Mouse (Mus musculus) ZHBTc4 (cell line): ENCODE results near the gene Nrxn2.

Experiments used
- DNase-seq: peaks from one replicate; pipeline ENCODE4 v3.0.0-alpha.2; 2011; ENCODE audit warnings: low read depth, low spot score

Nrxn2 gene

DNA sequence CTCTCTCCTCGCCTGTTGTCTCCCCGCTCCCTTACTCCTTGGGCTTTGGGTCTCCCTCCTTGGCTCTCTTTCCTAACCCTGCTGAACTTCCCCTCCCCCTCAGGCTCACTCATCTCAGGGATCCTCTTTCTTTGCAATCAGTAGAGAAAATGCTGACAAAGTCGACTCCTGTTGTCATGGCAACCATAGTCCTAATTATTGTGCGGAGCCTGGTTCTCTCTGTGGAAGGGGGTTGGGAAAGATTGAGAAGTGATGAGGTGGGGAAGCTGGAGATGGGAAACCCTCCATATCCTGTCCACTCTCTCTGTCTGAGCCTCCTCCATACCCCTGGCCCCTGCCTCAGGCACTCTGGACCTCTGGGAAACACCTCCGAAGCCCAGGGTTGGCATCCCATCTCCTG, 100.1 kb downstream of the Nrxn2 start:
- no peak for DNase-seq

DNA sequence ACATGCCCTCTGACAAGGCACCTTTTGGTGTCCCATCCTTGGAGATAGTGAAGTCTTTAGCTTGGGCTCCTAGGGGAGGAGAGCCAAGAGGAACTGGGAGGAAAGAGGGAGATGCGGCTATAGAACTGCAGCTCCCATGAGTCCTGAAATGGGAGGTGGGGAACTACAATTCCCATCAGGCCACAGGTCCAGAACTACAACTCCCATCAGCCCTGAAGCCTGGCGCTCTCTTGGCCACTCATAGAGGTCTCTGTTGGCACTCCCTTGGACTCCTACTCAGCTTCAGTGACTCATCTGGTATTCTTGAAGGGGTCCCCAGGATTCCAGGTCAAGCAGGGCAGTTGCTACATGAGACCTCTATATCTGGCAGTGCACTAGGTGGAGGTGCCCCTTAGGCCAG, 101.0 kb downstream of the Nrxn2 start:
- peak; percentile 68 for DNase-seq

DNA sequence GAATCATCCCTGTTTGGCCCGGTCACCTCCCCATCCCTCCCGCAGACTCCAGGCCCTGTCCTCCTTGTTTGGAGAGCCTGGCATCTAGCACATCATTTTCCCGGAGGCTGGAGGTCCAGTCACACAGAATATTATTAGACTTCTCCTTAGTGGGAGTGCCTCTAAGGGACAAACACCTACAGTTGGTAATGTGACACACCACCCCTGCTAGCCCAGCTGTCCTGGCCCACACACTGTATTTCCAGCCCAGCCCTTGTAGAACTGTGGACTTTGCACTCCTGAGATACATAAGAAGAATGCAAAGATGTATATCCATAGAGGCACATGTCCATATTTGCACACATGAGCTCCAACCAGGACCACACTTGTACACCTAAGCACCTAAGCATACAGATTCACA, 103.1 kb downstream of the Nrxn2 start:
- DNase-seq: no peak

DNA sequence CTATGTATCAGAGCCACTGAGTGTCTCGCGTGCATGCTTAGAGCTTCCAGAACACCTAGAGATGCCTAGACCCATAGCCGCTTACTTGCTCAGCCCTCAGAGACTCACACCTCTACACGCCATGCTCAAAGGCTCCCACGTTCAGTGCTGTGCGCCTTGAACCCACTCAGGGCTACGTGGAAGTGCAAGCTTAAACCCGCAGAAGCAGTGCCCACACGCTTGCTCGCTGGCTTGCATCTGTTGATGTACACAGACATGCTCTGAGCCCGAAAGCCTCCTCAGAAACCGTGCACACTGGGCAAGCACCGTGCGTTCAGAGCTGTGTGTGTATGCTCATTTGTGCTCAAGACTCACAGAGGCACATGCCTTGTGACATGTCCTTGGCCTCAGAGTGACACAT, 103.8 kb downstream of the Nrxn2 start:
- DNase-seq: no peak

DNA sequence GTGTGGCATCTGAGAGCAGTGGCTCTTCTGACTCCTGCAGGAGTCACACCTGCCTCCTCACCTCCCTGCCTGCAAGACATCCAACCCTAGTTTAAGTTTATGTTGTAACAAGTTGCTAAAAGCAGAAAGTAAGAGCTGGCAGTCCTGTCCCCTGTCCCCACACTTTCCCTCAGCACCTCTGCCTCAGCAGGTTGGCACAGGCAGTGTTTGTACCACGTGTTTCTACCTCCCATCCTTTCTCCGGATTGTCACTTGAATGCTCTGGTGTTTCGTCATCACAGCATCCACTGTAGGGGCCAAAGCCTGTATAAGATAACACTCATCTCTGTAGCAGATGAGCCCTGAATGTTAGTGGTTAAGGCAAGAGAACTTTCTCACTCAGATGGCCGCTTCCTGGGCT, 106.5 kb downstream of the Nrxn2 start:
- DNase-seq: no peak

DNA sequence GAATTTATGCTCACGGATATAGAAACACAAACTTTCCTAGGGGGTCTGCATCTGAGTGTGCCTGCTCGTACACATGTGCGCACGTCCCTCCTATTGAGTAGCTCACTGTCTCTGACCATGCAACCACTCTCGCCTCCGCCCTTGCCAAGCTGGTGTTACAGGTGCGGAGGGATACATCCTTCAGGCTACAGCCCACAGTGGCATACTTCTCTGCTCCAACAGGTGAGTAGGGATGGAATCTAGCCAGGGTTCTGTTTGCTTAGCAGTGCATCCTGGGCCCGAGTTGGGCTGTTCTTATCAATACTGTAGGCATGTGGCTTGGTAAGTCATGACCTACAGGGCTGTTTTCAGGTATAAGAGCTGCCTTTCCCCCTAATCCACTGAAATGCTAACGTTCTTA, 107.5 kb downstream of the Nrxn2 start:
- no peak for DNase-seq

DNA sequence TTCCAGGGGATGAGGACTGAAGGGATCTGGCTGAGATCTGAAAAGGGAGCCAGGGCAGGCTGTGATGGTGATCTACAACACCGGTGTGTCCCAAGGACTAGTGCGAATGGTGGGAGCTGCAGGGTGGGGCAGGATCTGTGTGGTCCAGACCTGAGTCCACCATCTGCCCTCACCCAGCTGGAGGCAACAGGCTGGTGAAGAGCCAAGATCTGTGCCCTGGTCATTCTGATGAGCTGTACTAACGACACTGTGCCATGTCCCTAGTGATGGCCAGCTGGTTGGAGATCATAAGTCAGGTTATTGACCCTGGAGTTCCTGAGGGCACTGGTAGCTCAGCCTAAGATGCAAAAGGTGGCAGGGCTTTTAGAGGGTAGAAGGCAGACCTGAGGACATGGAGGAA, 108.9 kb downstream of the Nrxn2 start:
- no peak for DNase-seq

DNA sequence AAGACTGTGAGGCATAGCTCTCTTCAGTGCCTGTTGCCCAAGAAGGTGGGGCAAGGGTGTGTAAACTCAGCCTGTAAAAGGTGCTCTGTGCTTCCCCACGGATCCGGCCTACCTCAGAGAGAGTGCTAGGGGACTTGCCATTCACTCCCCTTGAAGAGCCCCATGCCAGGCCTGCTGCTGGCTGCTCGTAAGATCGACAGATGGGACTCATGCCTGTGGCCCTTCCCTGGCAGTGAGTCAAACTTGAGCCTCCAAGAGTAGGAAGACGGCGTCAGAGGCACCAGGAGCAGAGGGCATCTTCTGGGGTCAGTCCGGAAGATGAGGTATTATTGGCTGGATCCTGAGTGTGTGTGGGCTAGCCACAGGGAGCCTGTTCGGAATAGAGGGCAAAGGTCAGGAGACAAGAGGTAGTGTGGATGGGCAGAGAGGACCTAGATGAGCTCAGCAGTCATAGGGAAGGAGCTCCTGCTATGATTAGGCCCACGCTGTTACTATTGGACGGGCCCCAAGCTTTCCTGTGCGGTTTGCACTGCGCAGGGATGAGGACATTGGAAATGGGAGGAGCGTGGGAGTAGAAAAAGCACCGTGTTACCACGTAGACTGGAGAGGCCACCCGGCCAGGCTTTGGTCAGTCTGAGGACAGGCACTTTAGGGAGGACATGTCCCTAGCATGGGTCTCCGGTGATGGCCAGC, 109.5 kb downstream of the Nrxn2 start:
- DNase-seq: no peak

DNA sequence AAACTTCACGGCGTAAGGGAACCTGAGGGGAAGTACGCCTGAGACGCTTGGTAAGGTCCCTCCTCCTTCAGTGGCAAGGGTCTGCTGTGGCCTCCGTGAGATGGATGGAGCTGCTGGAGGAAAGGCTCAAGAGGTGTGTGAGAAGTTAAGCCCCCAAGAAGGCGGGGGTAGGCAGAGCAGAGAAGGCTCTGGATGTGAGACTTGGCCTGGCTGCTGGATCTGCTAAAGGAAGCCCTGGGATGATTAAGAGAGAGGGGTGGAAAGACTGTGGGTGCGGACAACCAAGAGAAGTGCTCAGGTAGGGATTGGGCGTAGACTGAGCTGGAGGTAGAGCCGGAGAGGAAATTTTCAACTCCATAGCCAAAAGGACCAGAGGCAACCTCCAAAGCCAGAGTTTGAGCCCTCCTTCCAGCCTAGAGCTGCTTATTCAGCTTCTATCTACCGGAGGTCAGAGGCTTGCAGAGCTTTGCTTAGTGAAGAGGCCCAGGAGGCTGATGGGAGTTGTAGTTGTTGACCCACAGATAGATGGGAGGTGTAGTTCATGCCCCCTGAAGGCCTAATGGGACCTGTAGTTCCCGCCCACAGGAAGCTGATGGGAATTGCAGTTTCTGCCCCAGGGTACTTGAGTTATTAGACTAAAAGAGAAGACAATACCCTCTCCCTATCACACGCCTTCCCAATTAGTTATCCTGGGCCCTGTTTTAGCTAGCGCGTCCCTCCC, 110.9 kb downstream of the Nrxn2 start:
- DNase-seq: peak; percentile 89

DNA sequence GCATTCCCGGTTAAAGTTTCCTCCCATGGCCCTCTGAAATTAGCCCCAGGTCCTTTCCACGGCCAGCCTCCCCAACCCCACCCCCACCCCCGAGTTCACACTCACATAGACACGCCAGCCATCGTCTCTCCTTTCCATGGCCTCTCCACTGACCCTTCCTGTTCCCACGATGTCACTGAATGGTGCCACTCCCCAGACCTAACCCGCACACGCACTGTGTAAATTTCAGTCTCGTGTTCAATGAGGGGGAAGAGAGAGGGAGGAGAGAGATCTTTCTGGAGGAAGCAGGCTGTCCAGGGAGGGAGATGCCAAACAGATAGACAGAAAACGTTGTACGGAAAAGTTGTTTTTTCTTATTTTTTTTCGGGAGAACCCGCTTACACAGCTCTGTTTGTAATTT, 111.8 kb downstream of the Nrxn2 start:
- no peak for DNase-seq

DNA sequence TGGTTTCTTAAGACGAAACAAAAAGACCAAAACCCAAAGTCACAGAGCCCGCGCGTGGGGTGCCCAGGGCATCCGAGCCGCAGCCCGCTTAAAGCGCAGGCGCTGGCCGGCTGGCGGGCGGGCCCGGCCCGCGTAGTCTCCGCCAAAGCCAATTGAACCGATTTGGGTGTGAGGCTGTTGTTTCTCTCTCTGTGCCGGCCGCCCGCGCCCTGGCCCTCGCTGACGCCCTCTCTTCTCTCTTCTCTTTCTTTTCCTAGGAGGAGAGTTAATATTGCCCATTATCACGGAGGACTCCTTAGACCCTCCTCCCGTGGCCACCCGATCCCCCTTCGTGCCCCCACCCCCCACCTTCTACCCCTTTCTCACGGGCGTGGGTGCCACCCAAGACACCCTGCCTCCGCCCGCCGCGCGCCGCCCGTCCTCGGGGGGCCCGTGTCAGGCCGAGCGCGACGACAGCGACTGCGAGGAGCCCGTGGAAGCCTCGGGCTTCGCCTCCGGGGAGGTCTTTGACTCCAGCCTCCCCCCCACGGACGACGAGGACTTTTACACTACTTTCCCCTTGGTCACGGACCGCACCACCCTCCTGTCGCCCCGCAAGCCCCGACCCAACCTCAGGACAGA, 112.6 kb downstream of the Nrxn2 start:
- DNase-seq: peak; percentile 40

DNA sequence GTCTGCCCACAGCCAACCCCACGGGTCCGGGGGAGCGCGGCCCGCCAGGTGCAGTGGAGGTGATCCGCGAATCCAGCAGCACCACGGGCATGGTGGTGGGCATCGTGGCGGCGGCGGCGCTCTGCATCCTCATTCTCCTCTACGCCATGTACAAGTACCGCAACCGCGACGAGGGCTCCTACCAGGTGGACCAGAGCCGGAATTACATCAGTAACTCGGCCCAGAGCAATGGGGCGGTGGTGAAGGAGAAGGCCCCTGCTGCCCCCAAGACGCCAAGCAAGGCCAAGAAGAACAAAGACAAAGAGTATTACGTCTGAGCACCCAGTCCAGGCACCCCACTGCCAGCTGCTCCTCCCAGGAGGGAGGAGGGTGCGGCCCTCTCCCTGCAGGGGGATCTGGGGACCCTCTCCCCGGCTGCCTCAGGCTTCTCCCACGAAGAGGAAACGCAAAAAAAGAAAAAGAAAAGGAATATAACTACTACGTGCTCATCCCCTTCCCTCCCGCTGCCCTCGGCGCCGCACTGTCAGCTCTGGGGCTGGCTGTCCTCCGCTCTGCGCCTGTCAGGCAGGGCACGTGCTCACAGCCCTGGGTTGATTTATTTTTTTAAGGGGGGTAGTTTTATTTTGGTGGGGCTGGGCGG, 113.4 kb downstream of the Nrxn2 start:
- peak; percentile 38 for DNase-seq

DNA sequence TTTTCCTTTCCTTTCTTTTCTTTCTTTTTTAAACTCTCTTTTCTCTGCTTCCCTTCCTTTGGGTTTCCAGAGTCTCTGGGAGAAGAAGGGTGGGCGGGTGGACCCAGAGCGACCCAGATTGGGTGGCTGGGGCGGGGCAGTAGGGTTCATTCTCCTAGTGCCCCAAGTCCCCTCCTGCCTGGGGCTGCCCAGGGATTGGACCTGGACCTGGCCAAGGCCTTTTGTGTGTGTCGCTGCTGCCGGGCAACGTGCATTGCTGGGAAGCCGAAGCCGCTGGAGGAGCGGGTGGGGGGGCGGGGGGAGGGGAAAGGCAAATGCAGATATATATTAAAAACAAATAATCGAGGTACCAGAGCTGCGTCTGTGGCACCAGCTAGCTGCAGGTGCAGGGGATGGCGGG, 114.1 kb downstream of the Nrxn2 start:
- DNase-seq: no peak

DNA sequence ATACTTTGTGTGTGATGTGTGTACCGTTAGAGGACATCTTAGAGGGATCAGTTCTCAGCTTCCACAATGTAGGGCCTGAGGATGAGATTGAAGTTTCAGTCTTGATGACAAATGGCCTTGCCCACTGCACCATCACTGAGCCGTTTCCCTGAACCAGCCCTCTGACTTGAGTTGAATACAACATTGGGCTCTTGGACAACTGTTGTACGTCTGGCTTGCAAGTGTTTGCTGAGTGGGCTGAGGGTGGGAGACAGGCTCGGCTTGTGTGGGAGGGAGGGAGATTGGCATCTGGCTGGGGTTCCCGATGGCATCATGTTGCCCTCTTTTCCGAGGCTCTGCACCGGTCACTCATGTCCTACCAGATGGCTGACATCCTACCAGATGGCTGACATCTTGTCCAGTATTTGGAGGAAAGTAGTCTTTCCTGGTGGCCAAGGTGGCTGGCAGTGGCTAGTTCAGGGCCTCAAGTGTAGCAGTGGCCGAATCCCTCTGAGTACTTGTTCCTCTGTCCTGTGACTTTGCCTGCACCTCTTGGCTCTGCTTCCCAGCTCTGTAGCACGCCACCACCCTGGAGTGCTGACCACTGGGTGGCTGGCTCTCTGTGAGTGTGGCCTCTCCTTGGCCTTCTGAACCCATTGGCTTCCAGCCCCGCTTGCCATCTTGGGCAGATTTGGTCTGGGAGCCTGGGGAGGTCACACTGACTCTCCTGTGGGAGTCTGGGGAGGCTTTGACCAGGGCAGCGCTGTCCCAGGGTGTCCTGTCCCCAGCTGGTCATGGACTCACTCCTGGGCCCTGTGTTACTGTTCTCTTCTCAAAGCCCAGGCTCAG, 115.0 kb downstream of the Nrxn2 start:
- no peak for DNase-seq

DNA sequence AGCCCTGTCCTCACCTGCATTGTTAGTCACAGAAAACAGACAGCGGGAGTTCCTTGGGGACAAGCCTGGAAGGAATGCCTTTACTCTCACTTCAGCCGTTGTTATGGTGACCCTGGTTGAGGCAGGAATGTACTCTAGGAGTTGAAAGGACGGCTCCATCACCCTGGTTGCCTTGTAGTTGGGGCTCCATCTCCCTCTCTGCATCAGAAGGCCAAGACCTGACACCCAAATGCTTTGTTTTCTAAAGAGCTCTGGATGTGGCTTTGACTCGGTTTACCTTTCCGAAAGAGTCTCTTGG, 115.5 kb downstream of the Nrxn2 start:
- DNase-seq: peak; percentile 76

DNA sequence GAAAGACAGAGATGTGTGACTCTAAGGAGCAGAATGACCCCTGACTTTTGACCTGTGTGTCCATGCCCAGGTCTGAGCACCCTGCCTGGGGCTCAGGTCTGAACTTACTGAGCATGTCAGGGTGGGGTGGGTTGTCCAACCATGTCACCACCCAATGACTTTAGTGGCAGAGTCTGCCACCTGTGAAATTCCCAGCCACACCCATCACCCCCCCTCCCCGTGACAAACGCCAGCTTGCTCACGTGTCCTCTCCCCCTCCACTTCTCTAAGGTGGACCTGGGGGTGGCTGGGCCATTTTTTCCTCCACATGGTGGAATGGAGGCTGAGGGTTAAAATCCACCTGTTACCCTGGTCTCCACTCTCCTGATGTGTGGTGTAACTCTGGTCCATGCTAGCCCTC, 117.7 kb downstream of the Nrxn2 start:
- DNase-seq: no peak

DNA sequence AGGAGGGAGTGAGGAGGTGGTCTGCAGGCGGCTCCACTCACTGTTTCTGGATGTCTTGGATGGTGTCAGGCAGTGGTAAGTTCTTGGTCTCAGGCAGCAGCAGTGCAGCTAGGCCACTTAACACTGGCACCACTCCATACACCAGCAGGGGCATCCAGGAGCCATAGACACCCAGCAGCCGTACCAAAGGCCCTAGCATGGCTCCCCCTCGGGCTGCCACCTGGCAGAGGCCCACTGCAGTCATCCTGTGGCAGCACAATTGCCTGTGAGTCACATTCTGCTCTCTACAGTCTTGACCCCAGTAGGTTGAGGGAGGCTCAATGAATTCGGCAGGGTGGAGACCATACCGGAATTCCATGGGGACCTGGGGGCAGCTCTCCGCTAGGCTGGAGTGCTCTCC, 118.2 kb downstream of the Nrxn2 start:
- DNase-seq: no peak

DNA sequence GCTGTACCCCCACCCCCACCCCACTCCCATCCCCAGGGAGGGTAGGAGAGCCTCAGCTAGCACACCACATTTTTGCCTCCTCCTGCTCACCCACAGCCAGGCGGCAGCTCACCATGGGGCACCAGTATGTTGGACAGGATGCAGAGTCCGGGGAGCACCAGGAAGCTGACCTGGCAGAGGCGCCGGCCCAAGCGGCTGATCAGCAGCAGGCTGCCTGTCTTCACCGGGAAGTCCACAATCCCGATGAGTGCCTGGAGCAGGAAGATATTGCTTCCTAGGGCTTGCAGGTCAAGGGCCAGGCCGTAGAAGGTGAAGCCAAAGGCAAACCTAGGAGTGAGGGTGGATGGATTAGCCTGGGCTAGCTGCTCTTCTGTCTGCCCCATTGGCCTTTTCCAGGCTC, 119.0 kb downstream of the Nrxn2 start:
- no peak for DNase-seq

DNA sequence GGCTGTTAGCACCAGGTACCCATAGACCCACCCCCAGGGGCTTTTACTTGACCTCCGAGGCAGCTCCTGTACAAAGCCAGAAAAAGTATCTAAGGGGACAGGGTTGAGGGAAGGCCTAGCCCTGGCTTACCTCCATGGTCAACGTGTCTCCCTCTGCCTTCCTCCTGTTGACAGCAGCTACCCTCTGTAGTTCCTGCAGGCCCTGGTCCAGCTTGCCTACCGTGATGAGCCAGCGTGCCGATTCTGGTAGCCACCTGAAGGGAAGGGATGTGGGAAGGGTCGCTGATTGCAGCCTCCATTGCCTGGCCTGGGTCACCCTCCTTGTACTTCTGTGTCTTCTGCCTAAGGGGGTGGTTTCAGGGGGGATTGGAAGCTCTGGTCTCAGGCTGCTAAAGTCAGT, 120.0 kb downstream of the Nrxn2 start:
- DNase-seq: no peak

DNA sequence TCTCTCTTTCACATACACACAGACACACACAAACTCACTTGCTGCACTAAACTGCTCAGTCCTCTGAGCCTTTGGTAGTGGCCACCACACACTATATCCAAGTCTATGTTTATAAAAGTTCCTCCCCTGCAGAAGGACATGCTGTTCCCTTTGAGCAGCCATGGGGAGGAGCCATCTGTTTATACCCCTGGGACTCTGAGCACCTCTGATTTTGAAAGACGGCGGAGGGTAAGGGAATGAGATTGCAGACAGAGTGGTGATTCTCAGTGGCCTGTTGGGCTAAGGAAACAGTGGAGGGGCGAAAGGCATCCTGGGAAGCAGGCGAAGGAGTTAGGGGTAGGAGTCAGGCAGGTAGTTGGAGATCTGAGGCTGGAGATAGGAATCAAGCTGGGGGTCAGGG, 121.1 kb downstream of the Nrxn2 start:
- DNase-seq: no peak

DNA sequence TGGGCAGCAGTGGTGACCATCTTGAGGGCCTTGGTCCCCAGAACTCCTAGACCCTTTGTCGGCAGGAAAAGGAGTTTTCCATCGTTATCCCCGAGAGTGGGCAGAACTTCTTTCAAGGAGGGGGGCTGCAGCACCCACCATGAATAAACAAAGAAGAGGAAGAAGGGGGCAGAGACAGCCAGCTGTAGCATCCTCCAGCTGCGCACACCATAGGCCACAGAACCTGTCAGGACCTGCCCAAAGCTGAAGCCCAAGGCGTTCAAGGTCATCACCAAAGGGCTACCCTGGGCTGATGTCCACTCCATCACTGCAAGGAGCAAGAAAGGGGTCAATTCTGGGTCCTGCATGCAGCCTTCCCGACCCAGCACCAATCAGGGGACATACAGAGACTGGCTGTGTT, 121.7 kb downstream of the Nrxn2 start:
- no peak for DNase-seq

DNA sequence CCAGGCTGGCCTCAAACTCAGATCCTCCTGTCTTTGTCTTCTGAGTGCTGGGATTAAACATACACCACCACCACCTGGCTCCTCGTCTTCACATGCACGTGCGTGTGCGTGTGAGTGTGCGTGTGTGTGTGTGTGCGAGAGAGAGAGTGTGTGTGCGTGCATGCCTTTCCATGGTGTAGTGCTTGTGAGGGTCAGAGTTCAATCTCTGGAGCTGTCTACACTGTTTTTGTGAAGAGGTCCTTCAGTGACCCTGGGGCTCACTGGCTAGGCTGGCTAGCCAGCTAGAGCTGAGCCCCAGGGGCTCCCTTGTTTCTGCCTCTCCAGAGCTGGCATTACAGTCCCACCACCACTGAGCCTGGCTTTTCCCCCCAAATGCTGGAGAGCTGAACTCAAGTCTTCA, 123.0 kb downstream of the Nrxn2 start:
- no peak for DNase-seq
